Mouse (Mus musculus): ENCODE results near the gene Pou3f1. TPM values are rescaled to one million over a fixed set of nuclear protein-coding genes. Genes with fewer than 3 reads are reported as not detected.

The Pou3f1 gene
- polyA plus RNA-seq, 1 experiment from 2014 or later: not detected

- no peak overlapping the region for H3K4me2 ChIP-seq (ENCODE audit: low read depth, low read length)
- DNase-seq (no peak), ATAC-seq (no peak)
- TF ChIP-seq CTCF (IDR thresholded peaks at IDR 0.05; ENCODE audit: low read depth) (no peak), EP300 (IDR thresholded peaks at IDR 0.05; ENCODE audit: low read depth) (no peak)
- no peaks in the 10 kb centered on the region for H3K9me3 ChIP-seq (ENCODE audit: low read length)
- 0 out of 2 replicates have a peak, but pooled peaks cover 11% of the 10 kb centered on the region for H3K27me3 ChIP-seq (ENCODE audit: insufficient read depth, low read length)
- H3K27ac ChIP-seq (ENCODE audit: low read depth): no peak overlapping the region
- H3K36me3 ChIP-seq (replicated peaks; ENCODE audit: insufficient read depth, low read length): no peaks in the 10 kb centered on the region
- no peak overlapping the region for H3K4me3 ChIP-seq (ENCODE audit: low read depth, low read length)
- 53% methylated on average over 14 of the region's 14 CpGs for WGBS (ENCODE audit: insufficient replicate concordance)
- H3K4me1 ChIP-seq (ENCODE audit: insufficient read depth): no peaks in the 10 kb centered on the region
- no peak overlapping the region for H3K9ac ChIP-seq (replicated peaks)
Measured at GRCm38 (mm10) chr4:124615406-124615960, 41.1 kb upstream of the Pou3f1 start.

DNA sequence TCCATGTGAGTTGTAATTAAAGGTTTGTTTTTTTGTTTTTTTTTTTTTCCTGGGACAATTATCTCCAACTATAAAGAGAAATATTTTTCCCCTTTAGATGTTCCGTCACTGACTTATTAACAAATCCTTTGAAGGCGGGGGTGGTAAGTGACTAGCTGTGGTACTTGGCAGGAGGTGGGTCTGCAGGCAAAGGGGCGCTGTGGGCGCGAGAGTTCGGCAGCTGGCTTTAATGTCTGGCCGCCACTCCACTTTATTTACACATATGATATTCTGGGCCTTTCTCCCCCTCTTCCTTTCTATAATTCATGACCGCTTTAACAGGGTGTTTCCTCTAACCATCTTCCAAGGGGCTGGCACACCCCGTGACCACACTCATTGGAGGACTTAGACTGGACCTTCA, 40.6 kb upstream of the Pou3f1 start:
- no peak for DNase-seq
- H3K4me3 ChIP-seq (ENCODE audit: low read depth, low read length): no peak overlapping the region
- H3K4me2 ChIP-seq (ENCODE audit: low read depth, low read length): no peak overlapping the region
- H3K36me3 ChIP-seq (replicated peaks; ENCODE audit: insufficient read depth, low read length): no peaks in the 10 kb centered on the region
- 71% methylated on average over 9 of the region's 9 CpGs for WGBS (ENCODE audit: insufficient replicate concordance)
- H3K27ac ChIP-seq (ENCODE audit: low read depth): no peak overlapping the region
- H3K9me3 ChIP-seq (ENCODE audit: low read length): no peaks in the 10 kb centered on the region
- no peaks in the 10 kb centered on the region for H3K4me1 ChIP-seq (ENCODE audit: insufficient read depth)
- 0 out of 2 replicates have a peak, but pooled peaks cover 11% of the 10 kb centered on the region for H3K27me3 ChIP-seq (ENCODE audit: insufficient read depth, low read length)
- no peak for ATAC-seq
- no peak overlapping the region for H3K9ac ChIP-seq (replicated peaks)
- no peak for TF ChIP-seq EP300 (IDR thresholded peaks at IDR 0.05; ENCODE audit: low read depth)
- no peak for TF ChIP-seq CTCF (IDR thresholded peaks at IDR 0.05; ENCODE audit: low read depth)

- Histone ChIP-seq H3K4me3 (ENCODE audit: low read depth, low read length) (no peak overlapping the region), H3K4me2 (ENCODE audit: low read depth, low read length) (no peak overlapping the region), H3K9me3 (ENCODE audit: low read length) (no peaks in the 10 kb centered on the region), H3K9ac (replicated peaks) (no peak overlapping the region), H3K36me3 (replicated peaks; ENCODE audit: insufficient read depth, low read length) (no peaks in the 10 kb centered on the region), H3K27me3 (ENCODE audit: insufficient read depth, low read length) (0 out of 2 replicates have a peak, but pooled peaks cover 11% of the 10 kb centered on the region), H3K27ac (ENCODE audit: low read depth) (no peak overlapping the region), H3K4me1 (ENCODE audit: insufficient read depth) (no peaks in the 10 kb centered on the region)
- WGBS (ENCODE audit: insufficient replicate concordance): 67% methylated on average over 1 of the region's 1 CpGs
- no peak for TF ChIP-seq CTCF (IDR thresholded peaks at IDR 0.05; ENCODE audit: low read depth)
- TF ChIP-seq EP300 (IDR thresholded peaks at IDR 0.05; ENCODE audit: low read depth): no peak
- ATAC-seq (no peak), DNase-seq (no peak)
Measured at GRCm38 (mm10) chr4:124616636-124617035, 40.0 kb upstream of the Pou3f1 start.

- Histone ChIP-seq H3K4me2 (ENCODE audit: low read depth, low read length) (no peak overlapping the region), H3K4me3 (ENCODE audit: low read depth, low read length) (no peak overlapping the region), H3K27ac (ENCODE audit: low read depth) (no peak overlapping the region), H3K36me3 (replicated peaks; ENCODE audit: insufficient read depth, low read length) (no peaks in the 10 kb centered on the region), H3K9me3 (ENCODE audit: low read length) (no peaks in the 10 kb centered on the region), H3K4me1 (ENCODE audit: insufficient read depth) (no peaks in the 10 kb centered on the region), H3K9ac (replicated peaks) (no peak overlapping the region), H3K27me3 (ENCODE audit: insufficient read depth, low read length) (0 out of 2 replicates have a peak, but pooled peaks cover 10% of the 10 kb centered on the region)
- ATAC-seq (no peak), DNase-seq (no peak)
- TF ChIP-seq CTCF (IDR thresholded peaks at IDR 0.05; ENCODE audit: low read depth) (no peak), EP300 (IDR thresholded peaks at IDR 0.05; ENCODE audit: low read depth) (no peak)
- 17% methylated on average over 16 of the region's 16 CpGs for WGBS (ENCODE audit: insufficient replicate concordance)
Measured at GRCm38 (mm10) chr4:124618599-124618998, 38.0 kb upstream of the Pou3f1 start.

GRCm38 (mm10) chr4:124621406-124621805, 35.2 kb upstream of the Pou3f1 start:
- Histone ChIP-seq H3K27me3 (ENCODE audit: insufficient read depth, low read length) (no peaks in the 10 kb centered on the region), H3K4me2 (ENCODE audit: low read depth, low read length) (no peak overlapping the region), H3K9me3 (ENCODE audit: low read length) (no peaks in the 10 kb centered on the region), H3K27ac (ENCODE audit: low read depth) (no peak overlapping the region), H3K36me3 (replicated peaks; ENCODE audit: insufficient read depth, low read length) (no peaks in the 10 kb centered on the region), H3K9ac (replicated peaks) (no peak overlapping the region), H3K4me3 (ENCODE audit: low read depth, low read length) (no peak overlapping the region), H3K4me1 (ENCODE audit: insufficient read depth) (no peaks in the 10 kb centered on the region)
- TF ChIP-seq CTCF (IDR thresholded peaks at IDR 0.05; ENCODE audit: low read depth) (no peak), EP300 (IDR thresholded peaks at IDR 0.05; ENCODE audit: low read depth) (no peak)
- ATAC-seq: no peak
- WGBS (ENCODE audit: insufficient replicate concordance): 71% methylated on average over 11 of the region's 11 CpGs
- no peak for DNase-seq

- no peak for TF ChIP-seq CTCF (IDR thresholded peaks at IDR 0.05; ENCODE audit: low read depth)
- no peak for TF ChIP-seq EP300 (IDR thresholded peaks at IDR 0.05; ENCODE audit: low read depth)
- ATAC-seq (no peak), DNase-seq (no peak)
- Histone ChIP-seq H3K27me3 (ENCODE audit: insufficient read depth, low read length) (no peaks in the 10 kb centered on the region), H3K9me3 (ENCODE audit: low read length) (no peaks in the 10 kb centered on the region), H3K4me1 (ENCODE audit: insufficient read depth) (no peaks in the 10 kb centered on the region), H3K36me3 (replicated peaks; ENCODE audit: insufficient read depth, low read length) (no peaks in the 10 kb centered on the region), H3K4me2 (ENCODE audit: low read depth, low read length) (no peak overlapping the region), H3K4me3 (ENCODE audit: low read depth, low read length) (no peak overlapping the region), H3K27ac (ENCODE audit: low read depth) (no peak overlapping the region), H3K9ac (replicated peaks) (no peak overlapping the region)
- 78% methylated on average over 5 of the region's 5 CpGs for WGBS (ENCODE audit: insufficient replicate concordance)
Measured at GRCm38 (mm10) chr4:124622566-124622965, 34.0 kb upstream of the Pou3f1 start.

Data from liver, postnatal 0 days (tissue).